In genomic region chr7:138841436-138842151, GRCm38 (mm10) we compare ENCODE assay signal across 8 mouse cellular contexts. TPM values are rescaled to one million over a fixed set of nuclear protein-coding genes. Genes with fewer than 3 reads are reported as not detected.
DNase-seq lines count a peak whose midpoint lies in the region; ATAC-seq and TF ChIP-seq lines count a peak whose summit lies in the region.

No protein-coding gene starts in this region.

- no peak for DNase-seq in forebrain, embryonic 14.5 days (ENCODE audit: low spot score)
- peak; percentile 11 for DNase-seq in kidney, adult 9 months
- DNase-seq in kidney, postnatal 4 days = no peak
- DNase-seq in MEL (ENCODE audit: low read depth, low spot score) = peak; percentile 22
- no peak for DNase-seq in right cerebral cortex, postnatal 14 days
- DNase-seq in right cerebral cortex, adult 2 months (ENCODE audit: low spot score in 2 of 2) = no peak

- H3K4me3 ChIP-seq in forebrain, embryonic 14.5 days (ENCODE audit: low read depth, low read length) = no peak overlapping the region
- H3K4me3 ChIP-seq in forebrain, embryonic 13.5 days = no peak overlapping the region
- no peak overlapping the region for H3K4me3 ChIP-seq in MEL (ENCODE audit: control insufficient read depth in 1 of 2, insufficient read depth in 1 of 2, low read depth in 2 of 2, low read length in 2 of 2)
- H3K4me3 ChIP-seq in neural tube, embryonic 12.5 days = no peak overlapping the region

- 0 out of 2 replicates have a peak overlapping the region, but pooled peaks have one; percentile 9 for H3K27ac ChIP-seq in forebrain, embryonic 14.5 days (ENCODE audit: low read depth, low read length)
- H3K27ac ChIP-seq in forebrain, embryonic 13.5 days = no peak overlapping the region
- H3K27ac ChIP-seq in MEL (ENCODE audit: control insufficient read depth, low read depth, low read length) = no peak overlapping the region
- H3K27ac ChIP-seq in neural tube, embryonic 12.5 days = 0 out of 2 replicates have a peak overlapping the region, but pooled peaks have one; percentile 10

- no peak for TF ChIP-seq RAD21 in MEL (IDR thresholded peaks at IDR 0.05; ENCODE audit: low read depth, low read length)

- ATAC-seq in forebrain, embryonic 14.5 days = no peak
- ATAC-seq in forebrain, embryonic 13.5 days = no peak
- ATAC-seq in neural tube, embryonic 12.5 days (ENCODE audit: low FRiP score, low read depth) = no peak

- H3K36me3 ChIP-seq in forebrain, embryonic 14.5 days (ENCODE audit: control insufficient read depth, insufficient read depth, low read length) = no peaks in the 10 kb centered on the region; the same call in 1 of the 2 replicates
- peaks cover 1% of the 10 kb centered on the region for H3K36me3 ChIP-seq in forebrain, embryonic 13.5 days (ENCODE audit: poor library complexity, severe bottlenecking)
- peaks cover 0 to 12% of the 10 kb centered on the region in 2 experiments; a peak in 2 of 4 replicates for H3K36me3 ChIP-seq in MEL (ENCODE audit: control insufficient read depth in 1 of 2, insufficient read depth in 2 of 2, low read length in 2 of 2)
- peaks cover 2% of the 10 kb centered on the region; the same call in 1 of the 2 replicates for H3K36me3 ChIP-seq in neural tube, embryonic 12.5 days

- no peak overlapping the region for H3K4me2 ChIP-seq in forebrain, embryonic 14.5 days (ENCODE audit: low read length)
- H3K4me2 ChIP-seq in forebrain, embryonic 13.5 days = no peak overlapping the region
- H3K4me2 ChIP-seq in neural tube, embryonic 12.5 days (replicated peaks) = 0 out of 2 replicates have a peak overlapping the region, but pooled peaks have one; percentile 18

- no peak for TF ChIP-seq POLR2A in MEL (IDR thresholded peaks at IDR 0.05; ENCODE audit: control insufficient read depth in 1 of 2, insufficient read depth in 1 of 2, low read depth in 1 of 2, low read length in 2 of 2, poor library complexity in 1 of 2)

- TF ChIP-seq CTCF in MEL (IDR thresholded peaks at IDR 0.05 in 2 of 3, conservative IDR thresholded peaks at IDR 0.05 in 1 of 3; ENCODE audit: control insufficient read depth in 1 of 3, insufficient read depth in 1 of 3, low read depth in 2 of 3, low read length in 3 of 3, poor library complexity in 1 of 3, severe bottlenecking in 1 of 3) = no peak

- peaks cover 16% of the 10 kb centered on the region for H3K4me1 ChIP-seq in forebrain, embryonic 14.5 days (ENCODE audit: control insufficient read depth, insufficient read depth, low read length)
- H3K4me1 ChIP-seq in forebrain, embryonic 13.5 days = peaks cover 31% of the 10 kb centered on the region
- peaks cover 0 to 15% of the 10 kb centered on the region in 2 experiments; a peak in 2 of 4 replicates for H3K4me1 ChIP-seq in MEL (ENCODE audit: control insufficient read depth in 1 of 2, insufficient read depth in 2 of 2, low read length in 2 of 2)
- H3K4me1 ChIP-seq in neural tube, embryonic 12.5 days = peaks cover 36% of the 10 kb centered on the region

- H3K9me3 ChIP-seq in forebrain, embryonic 14.5 days (replicated peaks; ENCODE audit: control insufficient read depth, low read length) = no peaks in the 10 kb centered on the region
- no peaks in the 10 kb centered on the region for H3K9me3 ChIP-seq in forebrain, embryonic 13.5 days (replicated peaks)
- H3K9me3 ChIP-seq in MEL (replicated peaks; ENCODE audit: insufficient read depth, low read length) = no peaks in the 10 kb centered on the region
- no peaks in the 10 kb centered on the region for H3K9me3 ChIP-seq in neural tube, embryonic 12.5 days

- no peak overlapping the region for H3K9ac ChIP-seq in forebrain, embryonic 14.5 days (ENCODE audit: low read length)
- H3K9ac ChIP-seq in forebrain, embryonic 13.5 days = no peak overlapping the region
- no peak overlapping the region for H3K9ac ChIP-seq in MEL (ENCODE audit: control insufficient read depth, low read depth, low read length, poor library complexity, severe bottlenecking)
- no peak overlapping the region for H3K9ac ChIP-seq in neural tube, embryonic 12.5 days

- H3K27me3 ChIP-seq in forebrain, embryonic 14.5 days (replicated peaks; ENCODE audit: control insufficient read depth, insufficient read depth, low read length) = no peaks in the 10 kb centered on the region
- H3K27me3 ChIP-seq in forebrain, embryonic 13.5 days = no peaks in the 10 kb centered on the region
- no peaks in the 10 kb centered on the region for H3K27me3 ChIP-seq in MEL (ENCODE audit: control insufficient read depth in 1 of 2, insufficient read depth in 2 of 2, low read length in 2 of 2)
- no peaks in the 10 kb centered on the region for H3K27me3 ChIP-seq in neural tube, embryonic 12.5 days (replicated peaks)

- WGBS in forebrain, embryonic 14.5 days = 81% methylated on average over 3 of the region's 3 CpGs
- WGBS in forebrain, embryonic 13.5 days = 67% methylated on average over 3 of the region's 3 CpGs
- 60% methylated on average over 3 of the region's 3 CpGs for WGBS in neural tube, embryonic 12.5 days

- peaks cover 4% of the 10 kb centered on the region for H3K79me2 ChIP-seq in MEL (ENCODE audit: control insufficient read depth, insufficient read depth, low read length, poor library complexity)

- TF ChIP-seq EP300 in MEL (IDR thresholded peaks at IDR 0.05; ENCODE audit: low read depth in 1 of 2, low read length in 2 of 2) = no peak

TF ChIP-seq in MEL, 35 proteins besides CTCF, POLR2A, EP300 and RAD21:
- TF ChIP-seq CHD2 (IDR thresholded peaks at IDR 0.05; ENCODE audit: low read length) = no peak
- no peak for TF ChIP-seq BHLHE40 (IDR thresholded peaks at IDR 0.05; ENCODE audit: borderline replicate concordance, low read depth, low read length)
- TF ChIP-seq JUND (IDR thresholded peaks at IDR 0.05; ENCODE audit: low read depth, low read length) = no peak

RNA-seq across cellular contexts. Expression of gene Ppp2r2d, which starts 4.3 kb away (rescaled TPM):
- polyA plus RNA-seq in forebrain, embryonic 14.5 days (2014; fragmentation: Nextera tagmentation; extraction: Ambion mirVana) = 52.3 and 73.3 TPM in 2 replicates
- 45.1 and 49.7 TPM in 2 replicates for polyA plus RNA-seq in forebrain, embryonic 13.5 days (2015; fragmentation: Nextera tagmentation; extraction: Ambion mirVana)
- 29.8 and 30.9 TPM in 2 replicates for total RNA-seq in MEL (2012; rRNA removed)
- 10 to 100 TPM in 1 of 2 experiments, not detected in 1; 46.6 TPM for polyA plus RNA-seq in MEL (2012; ENCODE audit: insufficient read depth in 1 of 2, insufficient read length in 2 of 2, low read depth in 1 of 2, low replicate concordance in 2 of 2, missing spikeins in 1 of 2)
- polyA plus RNA-seq in neural tube, embryonic 12.5 days (2016; fragmentation: Nextera tagmentation; extraction: Ambion mirVana) = 75.1 and 81.4 TPM in 2 replicates

RNA-seq across cellular contexts. Expression of gene Mapk1ip1, which starts 4.5 kb away (rescaled TPM):
- polyA plus RNA-seq in forebrain, embryonic 14.5 days (2014; fragmentation: Nextera tagmentation; extraction: Ambion mirVana) = 29.0 and 31.1 TPM in 2 replicates
- 22.0 and 24.4 TPM in 2 replicates for polyA plus RNA-seq in forebrain, embryonic 13.5 days (2015; fragmentation: Nextera tagmentation; extraction: Ambion mirVana)
- 2.1 and 2.8 TPM in 2 replicates for total RNA-seq in MEL (2012; rRNA removed)
- 10 to 100 TPM in 1 of 2 experiments, not detected in 1; 12.4 TPM for polyA plus RNA-seq in MEL (2012; ENCODE audit: insufficient read depth in 1 of 2, insufficient read length in 2 of 2, low read depth in 1 of 2, low replicate concordance in 2 of 2, missing spikeins in 1 of 2)
- polyA plus RNA-seq in neural tube, embryonic 12.5 days (2016; fragmentation: Nextera tagmentation; extraction: Ambion mirVana) = 20.0 and 20.1 TPM in 2 replicates

Comparison
In these comparisons a context has a peak if more than half of its experiments do, and no peak if none do; other contexts are left out.
1. DNase-seq: peak in kidney, adult 9 months (single experiment) and MEL (single experiment); none in forebrain, embryonic 14.5 days (single experiment), kidney, postnatal 4 days (0 of 2), right cerebral cortex, postnatal 14 days (single experiment) and right cerebral cortex, adult 2 months (0 of 2).
2. H3K27ac ChIP-seq: peak in forebrain, embryonic 14.5 days (single experiment) and neural tube, embryonic 12.5 days (single experiment); none in forebrain, embryonic 13.5 days (single experiment) and MEL (single experiment).